Mouse (Mus musculus): ENCODE measurements around the gene Gm813.

GRCm38 (mm10) chr16:58658668-58659067 is 41.9 kb upstream of the Gm813 start:
- TF ChIP-seq POLR2A (IDR thresholded peaks at IDR 0.05; ENCODE audit: borderline replicate concordance, low read depth, low read length) (no peak), CTCF (IDR thresholded peaks at IDR 0.05; ENCODE audit: low read depth, low read length) (no peak)

Data from bone marrow macrophage, adult 2 months (primary cell).